Mouse (Mus musculus) granulocyte monocyte progenitor cell, adult 5-6 weeks (primary cell): ENCODE data around the gene Ppm1d. TPM values are rescaled to one million over a fixed set of nuclear protein-coding genes. Genes with fewer than 3 reads are reported as not detected.
A peak's percentile ranks its signal among the peaks of the same experiment; 100 is the strongest.

Source experiments
- ATAC-seq: replicated peaks from 2 replicates; pipeline ENCODE4 v1.8.0; 2016; ENCODE audit warnings: mild to moderate bottlenecking, moderate TSS enrichment, inconsistent platforms; ENCODE audit not compliant: poor library complexity, severe bottlenecking
- total RNA-seq, 2 experiments: library from RNA; stranded (forward) in 1 of 2; stranded (reverse) in 1 of 2; fragments of 200-712, 200-1000 nt in 1 of 2; fragments of >200 nt in 1 of 2; fragmentation: Nextera tagmentation in 1 of 2; gene quantifications; 2 replicates each; pipeline ENCODE4 v1.2.3; 2014 to 2017

Ppm1d gene
- total RNA-seq, 2 experiments from 2014 or later: 18.7 to 39.6 TPM

GRCm38 (mm10) chr11:85323567-85324330 lies 12.7 kb downstream of the Ppm1d start:
- ATAC-seq: peak; percentile 100

- no peak for ATAC-seq
These were observed 17.7 kb downstream of the Ppm1d start for GRCm38 (mm10) chr11:85328717-85329116.

- no peak for ATAC-seq
These were observed 18.3 kb downstream of the Ppm1d start for GRCm38 (mm10) chr11:85329167-85329894.

GRCm38 (mm10) chr11:85334778-85335177 lies 23.7 kb downstream of the Ppm1d start:
- peak; percentile 35 for ATAC-seq

- no peak for ATAC-seq
These were observed 28.3 kb downstream of the Ppm1d start for GRCm38 (mm10) chr11:85339173-85339831.

- no peak for ATAC-seq
These were observed 29.1 kb downstream of the Ppm1d start for GRCm38 (mm10) chr11:85340070-85340616.

- peak; percentile 97 for ATAC-seq
These were observed 41.7 kb downstream of the Ppm1d start, which contains the start of gene Bcas3 for GRCm38 (mm10) chr11:85352539-85353380. TSS of gene Bcas3 (plus strand) at chr11:85353167.

- ATAC-seq: no peak
These were observed 42.8 kb downstream of the Ppm1d start for GRCm38 (mm10) chr11:85353819-85354218.

- no peak for ATAC-seq
These were observed 48.6 kb downstream of the Ppm1d start for GRCm38 (mm10) chr11:85359641-85360040.

- ATAC-seq: no peak
These were observed 50.6 kb downstream of the Ppm1d start for GRCm38 (mm10) chr11:85361621-85362020.

- no peak for ATAC-seq
These were observed 55.1 kb downstream of the Ppm1d start for GRCm38 (mm10) chr11:85366168-85366567.

- ATAC-seq: no peak
These were observed 56.8 kb downstream of the Ppm1d start for GRCm38 (mm10) chr11:85367823-85368222.

GRCm38 (mm10) chr11:85379091-85379490 lies 68.0 kb downstream of the Ppm1d start:
- ATAC-seq: no peak

GRCm38 (mm10) chr11:85380046-85380445 lies 69.0 kb downstream of the Ppm1d start:
- ATAC-seq: no peak

GRCm38 (mm10) chr11:85382055-85382454 lies 71.0 kb downstream of the Ppm1d start:
- ATAC-seq: peak; percentile 71

GRCm38 (mm10) chr11:85383975-85384821 lies 73.2 kb downstream of the Ppm1d start:
- ATAC-seq: no peak

- ATAC-seq: no peak
These were observed 81.3 kb downstream of the Ppm1d start for GRCm38 (mm10) chr11:85392179-85392863.

- ATAC-seq: no peak
These were observed 81.8 kb downstream of the Ppm1d start for GRCm38 (mm10) chr11:85392864-85393220.
